Mouse (Mus musculus): ENCODE measurements around the gene Pla2g1b. TPM values are rescaled to one million over a fixed set of nuclear protein-coding genes. Genes with fewer than 3 reads are reported as not detected.

Gene Pla2g1b
- polyA plus RNA-seq, 1 experiment from 2014 or later: not detected

- DNase-seq (ENCODE audit: low spot score) (peak; percentile 63), ATAC-seq (ENCODE audit: insufficient number of reproducible peaks, low FRiP score, low TSS enrichment, low read depth) (peak; percentile 74)
- H3K4me2 ChIP-seq (ENCODE audit: low read depth, severe bottlenecking): peak overlapping the region; percentile 51
- H3K27me3 ChIP-seq (ENCODE audit: control insufficient read depth, insufficient read depth, low read length): peaks cover 5% of the 10 kb centered on the region; the same call in 1 of the 2 replicates
- H3K36me3 ChIP-seq (ENCODE audit: control insufficient read depth, insufficient read depth, low read length): no peaks in the 10 kb centered on the region
- WGBS: 11% methylated on average over 22 of the region's 22 CpGs
- peak overlapping the region; percentile 23 for H3K4me3 ChIP-seq (ENCODE audit: low read depth, low read length)
- H3K9ac ChIP-seq (ENCODE audit: low read length): peak overlapping the region; percentile 45
- H3K9me3 ChIP-seq (ENCODE audit: control insufficient read depth, low read length): no peaks in the 10 kb centered on the region
- 0 out of 2 replicates have a peak, but pooled peaks cover 7% of the 10 kb centered on the region for H3K4me1 ChIP-seq (ENCODE audit: control insufficient read depth, insufficient read depth, low read length)
- H3K27ac ChIP-seq (replicated peaks; ENCODE audit: low read depth, low read length): 0 out of 2 replicates have a peak overlapping the region, but pooled peaks have one; percentile 21
Measured at GRCm38 (mm10) chr5:115475337-115476106, 9.5 kb downstream of the Pla2g1b start.

- ATAC-seq (ENCODE audit: insufficient number of reproducible peaks, low FRiP score, low TSS enrichment, low read depth): peak; percentile 21; the same call in 1 of the 2 replicates
- peak overlapping the region; percentile 35; the same call in 1 of the 2 replicates for H3K9ac ChIP-seq (ENCODE audit: low read length)
- H3K4me3 ChIP-seq (ENCODE audit: low read depth, low read length): peak overlapping the region; percentile 23
- H3K27ac ChIP-seq (replicated peaks; ENCODE audit: low read depth, low read length): no peak overlapping the region
- H3K36me3 ChIP-seq (ENCODE audit: control insufficient read depth, insufficient read depth, low read length): no peaks in the 10 kb centered on the region
- DNase-seq (ENCODE audit: low spot score): no peak
- peak overlapping the region; percentile 51 for H3K4me2 ChIP-seq (ENCODE audit: low read depth, severe bottlenecking)
- peaks cover 10% of the 10 kb centered on the region; the same call in 1 of the 2 replicates for H3K27me3 ChIP-seq (ENCODE audit: control insufficient read depth, insufficient read depth, low read length)
- H3K4me1 ChIP-seq (ENCODE audit: control insufficient read depth, insufficient read depth, low read length): 0 out of 2 replicates have a peak, but pooled peaks cover 3% of the 10 kb centered on the region
- no peaks in the 10 kb centered on the region for H3K9me3 ChIP-seq (ENCODE audit: control insufficient read depth, low read length)
- WGBS: 31% methylated on average over 12 of the region's 12 CpGs
Measured at GRCm38 (mm10) chr5:115476107-115476727, 10.2 kb downstream of the Pla2g1b start.

GRCm38 (mm10) chr5:115479561-115479960, 13.5 kb downstream of the Pla2g1b start:
- H3K4me1 ChIP-seq (ENCODE audit: control insufficient read depth, insufficient read depth, low read length): peaks cover 8% of the 10 kb centered on the region; the same call in 1 of the 2 replicates
- no peaks in the 10 kb centered on the region for H3K9me3 ChIP-seq (ENCODE audit: control insufficient read depth, low read length)
- H3K4me3 ChIP-seq (ENCODE audit: low read depth, low read length): no peak overlapping the region
- no peak overlapping the region for H3K27ac ChIP-seq (replicated peaks; ENCODE audit: low read depth, low read length)
- peaks cover 17% of the 10 kb centered on the region for H3K27me3 ChIP-seq (ENCODE audit: control insufficient read depth, insufficient read depth, low read length)
- DNase-seq (ENCODE audit: low spot score) (no peak), ATAC-seq (ENCODE audit: insufficient number of reproducible peaks, low FRiP score, low TSS enrichment, low read depth) (no peak)
- 37% methylated on average over 15 of the region's 15 CpGs for WGBS
- no peaks in the 10 kb centered on the region for H3K36me3 ChIP-seq (ENCODE audit: control insufficient read depth, insufficient read depth, low read length)
- no peak overlapping the region; the same call in 1 of the 2 replicates for H3K4me2 ChIP-seq (ENCODE audit: low read depth, severe bottlenecking)
- no peak overlapping the region for H3K9ac ChIP-seq (ENCODE audit: low read length)

- H3K27ac ChIP-seq (replicated peaks; ENCODE audit: low read depth, low read length): no peak overlapping the region
- no peak overlapping the region for H3K9ac ChIP-seq (ENCODE audit: low read length)
- no peaks in the 10 kb centered on the region for H3K36me3 ChIP-seq (ENCODE audit: control insufficient read depth, insufficient read depth, low read length)
- peaks cover 11% of the 10 kb centered on the region; the same call in 1 of the 2 replicates for H3K4me1 ChIP-seq (ENCODE audit: control insufficient read depth, insufficient read depth, low read length)
- H3K27me3 ChIP-seq (ENCODE audit: control insufficient read depth, insufficient read depth, low read length): peaks cover 17% of the 10 kb centered on the region
- no peak for ATAC-seq (ENCODE audit: insufficient number of reproducible peaks, low FRiP score, low TSS enrichment, low read depth)
- WGBS: 17% methylated on average over 27 of the region's 27 CpGs
- H3K9me3 ChIP-seq (ENCODE audit: control insufficient read depth, low read length): no peaks in the 10 kb centered on the region
- no peak for DNase-seq (ENCODE audit: low spot score)
- H3K4me2 ChIP-seq (ENCODE audit: low read depth, severe bottlenecking): no peak overlapping the region
- no peak overlapping the region for H3K4me3 ChIP-seq (ENCODE audit: low read depth, low read length)
Measured at GRCm38 (mm10) chr5:115480101-115480500, 14.0 kb downstream of the Pla2g1b start.

GRCm38 (mm10) chr5:115482390-115483265, 16.6 kb downstream of the Pla2g1b start:
- Histone ChIP-seq H3K4me3 (ENCODE audit: low read depth, low read length) (no peak overlapping the region), H3K36me3 (ENCODE audit: control insufficient read depth, insufficient read depth, low read length) (no peaks in the 10 kb centered on the region), H3K4me2 (ENCODE audit: low read depth, severe bottlenecking) (peak overlapping the region; percentile 22; the same call in 1 of the 2 replicates), H3K4me1 (ENCODE audit: control insufficient read depth, insufficient read depth, low read length) (peaks cover 7% of the 10 kb centered on the region; the same call in 1 of the 2 replicates), H3K27me3 (ENCODE audit: control insufficient read depth, insufficient read depth, low read length) (peaks cover 17% of the 10 kb centered on the region), H3K9me3 (ENCODE audit: control insufficient read depth, low read length) (no peaks in the 10 kb centered on the region), H3K9ac (ENCODE audit: low read length) (no peak overlapping the region), H3K27ac (replicated peaks; ENCODE audit: low read depth, low read length) (no peak overlapping the region)
- ATAC-seq (ENCODE audit: insufficient number of reproducible peaks, low FRiP score, low TSS enrichment, low read depth) (no peak), DNase-seq (ENCODE audit: low spot score) (no peak)
- WGBS: 25% methylated on average over 38 of the region's 38 CpGs

- Histone ChIP-seq H3K36me3 (ENCODE audit: control insufficient read depth, insufficient read depth, low read length) (no peaks in the 10 kb centered on the region), H3K4me1 (ENCODE audit: control insufficient read depth, insufficient read depth, low read length) (peaks cover 7% of the 10 kb centered on the region; the same call in 1 of the 2 replicates), H3K27me3 (ENCODE audit: control insufficient read depth, insufficient read depth, low read length) (peaks cover 17% of the 10 kb centered on the region), H3K4me3 (ENCODE audit: low read depth, low read length) (no peak overlapping the region), H3K4me2 (ENCODE audit: low read depth, severe bottlenecking) (no peak overlapping the region), H3K9me3 (ENCODE audit: control insufficient read depth, low read length) (no peaks in the 10 kb centered on the region), H3K27ac (replicated peaks; ENCODE audit: low read depth, low read length) (no peak overlapping the region), H3K9ac (ENCODE audit: low read length) (no peak overlapping the region)
- ATAC-seq (ENCODE audit: insufficient number of reproducible peaks, low FRiP score, low TSS enrichment, low read depth) (no peak), DNase-seq (ENCODE audit: low spot score) (no peak)
- 26% methylated on average over 6 of the region's 6 CpGs for WGBS
Measured at GRCm38 (mm10) chr5:115483385-115483784, 17.3 kb downstream of the Pla2g1b start.

GRCm38 (mm10) chr5:115483947-115484920, 18.2 kb downstream of the Pla2g1b start, which contains the start of gene Sirt4:
Sirt4 (minus strand) TSS chr5:115484725.
- Histone ChIP-seq H3K4me1 (ENCODE audit: control insufficient read depth, insufficient read depth, low read length) (peaks cover 7% of the 10 kb centered on the region; the same call in 1 of the 2 replicates), H3K9ac (ENCODE audit: low read length) (peak within 1 kb of the TSS; percentile 52), H3K9me3 (ENCODE audit: control insufficient read depth, low read length) (no peaks in the 10 kb centered on the region), H3K36me3 (ENCODE audit: control insufficient read depth, insufficient read depth, low read length) (no peaks in the 10 kb centered on the region), H3K27ac (replicated peaks; ENCODE audit: low read depth, low read length) (no peak within 1 kb of the TSS; the same call in 1 of the 2 replicates), H3K4me3 (ENCODE audit: low read depth, low read length) (peak within 1 kb of the TSS; percentile 38), H3K27me3 (ENCODE audit: control insufficient read depth, insufficient read depth, low read length) (peaks cover 17% of the 10 kb centered on the region), H3K4me2 (ENCODE audit: low read depth, severe bottlenecking) (peak within 1 kb of the TSS; percentile 50)
- ATAC-seq (ENCODE audit: insufficient number of reproducible peaks, low FRiP score, low TSS enrichment, low read depth) (peak; percentile 36; the same call in 1 of the 2 replicates), DNase-seq (ENCODE audit: low spot score) (peak; percentile 87)
- 10% methylated on average over 30 of the region's 30 CpGs for WGBS

All from limb, embryonic 11.5 days (tissue).